Mouse (Mus musculus): ENCODE data around the gene Plcb1. TPM values are rescaled to one million over a fixed set of nuclear protein-coding genes. Genes with fewer than 3 reads are reported as not detected.

Plcb1 gene
- total RNA-seq, 2 experiments from 2014 or later = 2.1 TPM; not detected in 1

DNA sequence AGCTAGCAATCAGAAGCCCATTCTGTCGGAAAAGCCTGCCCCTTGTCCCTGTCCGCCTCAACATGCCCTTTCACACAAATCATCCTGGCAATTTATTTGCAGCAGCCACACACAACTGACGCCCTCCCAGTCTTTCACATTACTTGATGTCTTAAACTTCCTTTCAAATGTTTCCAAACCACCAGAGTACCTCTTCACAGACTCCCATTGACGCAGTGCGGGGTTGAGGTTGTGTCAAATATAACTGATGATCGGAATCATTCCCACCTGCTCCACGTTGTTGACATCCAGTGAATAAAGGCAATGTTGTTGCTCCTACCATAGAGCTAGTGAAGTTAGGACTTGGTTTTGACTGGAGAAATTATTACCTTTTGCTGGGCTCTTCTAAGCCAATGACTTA, 366.4 kb downstream of the Plcb1 start:
- ATAC-seq (replicated peaks; ENCODE audit: low FRiP score, poor library complexity, severe bottlenecking) = no peak

DNA sequence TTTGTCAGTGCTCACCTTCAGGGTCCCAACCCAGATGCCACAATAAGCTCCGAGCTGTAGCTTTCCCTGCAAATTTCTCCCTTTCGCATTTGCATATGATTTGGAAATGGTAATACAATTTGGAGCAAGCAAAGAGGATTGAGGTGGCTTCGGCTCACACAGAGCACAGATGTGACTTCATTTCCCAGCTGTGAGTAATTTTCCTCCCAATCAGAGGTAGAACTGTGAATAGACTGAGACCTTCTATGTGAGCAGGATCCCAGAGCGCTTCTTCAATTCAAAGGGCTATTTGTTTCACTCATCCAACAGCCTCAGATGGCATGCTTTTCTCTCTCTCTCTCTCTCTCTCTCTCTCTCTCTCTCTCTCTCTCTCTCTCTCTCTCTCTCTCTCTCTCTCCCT, 367.4 kb downstream of the Plcb1 start:
- ATAC-seq (replicated peaks; ENCODE audit: low FRiP score, poor library complexity, severe bottlenecking) = no peak

DNA sequence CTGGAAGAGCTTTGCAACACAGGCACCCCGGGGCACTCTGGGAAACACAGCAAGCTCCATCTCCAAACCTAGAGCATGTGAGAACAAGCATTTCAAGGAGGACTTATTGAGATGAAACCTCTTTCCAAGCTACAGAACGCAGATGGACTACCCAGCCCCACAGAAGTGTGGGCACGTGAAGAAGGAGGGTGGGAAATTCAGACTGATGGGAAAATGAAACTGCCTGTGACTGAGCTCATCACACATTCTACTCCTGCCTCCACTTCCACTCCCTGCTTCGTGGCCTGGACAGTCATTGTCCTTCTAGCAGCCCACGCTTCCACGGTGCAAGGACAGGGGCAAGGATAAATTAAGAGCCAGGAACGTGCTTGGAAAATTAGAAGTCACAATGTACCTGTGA, 370.2 kb downstream of the Plcb1 start:
- ATAC-seq (replicated peaks; ENCODE audit: low FRiP score, poor library complexity, severe bottlenecking) = no peak

DNA sequence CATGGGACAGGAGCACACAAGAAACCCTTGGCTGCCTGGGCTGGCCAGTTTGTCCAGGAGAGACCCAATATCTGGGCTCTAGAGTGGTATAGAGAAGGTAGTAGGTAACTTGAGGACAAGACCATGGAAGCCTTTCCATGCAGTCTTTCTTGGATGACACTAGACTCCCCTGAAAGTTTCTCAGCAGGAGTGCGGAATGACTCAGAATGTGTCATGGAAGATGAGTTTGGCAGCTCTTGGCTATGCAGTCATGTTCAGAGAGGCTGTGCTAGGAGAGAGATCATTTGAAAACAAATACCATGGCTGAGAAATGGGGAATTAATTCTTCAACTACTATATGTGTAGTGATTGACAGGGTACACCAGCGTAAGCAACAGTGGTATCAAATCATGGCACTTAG, 372.1 kb downstream of the Plcb1 start:
- ATAC-seq (replicated peaks; ENCODE audit: low FRiP score, poor library complexity, severe bottlenecking) = no peak

DNA sequence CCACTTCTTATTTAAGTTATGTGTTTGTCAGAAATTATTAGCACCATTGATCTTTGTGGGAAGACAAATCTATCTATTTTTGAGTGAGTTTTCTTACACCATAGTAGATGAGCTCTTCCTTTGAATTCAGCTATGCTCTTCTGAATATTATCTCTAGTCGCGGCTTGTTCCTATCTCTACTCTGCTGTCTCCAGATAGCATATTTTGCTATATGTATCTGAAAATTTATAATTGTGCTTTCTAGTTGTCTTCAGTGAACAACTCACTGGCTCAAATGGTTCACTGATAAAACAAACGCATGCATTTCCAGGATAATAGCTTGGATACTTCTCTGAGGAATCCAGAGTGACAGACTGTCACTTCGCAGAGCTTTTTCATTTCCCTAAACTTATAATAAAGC, 375.8 kb downstream of the Plcb1 start:
- no peak for ATAC-seq (replicated peaks; ENCODE audit: low FRiP score, poor library complexity, severe bottlenecking)

DNA sequence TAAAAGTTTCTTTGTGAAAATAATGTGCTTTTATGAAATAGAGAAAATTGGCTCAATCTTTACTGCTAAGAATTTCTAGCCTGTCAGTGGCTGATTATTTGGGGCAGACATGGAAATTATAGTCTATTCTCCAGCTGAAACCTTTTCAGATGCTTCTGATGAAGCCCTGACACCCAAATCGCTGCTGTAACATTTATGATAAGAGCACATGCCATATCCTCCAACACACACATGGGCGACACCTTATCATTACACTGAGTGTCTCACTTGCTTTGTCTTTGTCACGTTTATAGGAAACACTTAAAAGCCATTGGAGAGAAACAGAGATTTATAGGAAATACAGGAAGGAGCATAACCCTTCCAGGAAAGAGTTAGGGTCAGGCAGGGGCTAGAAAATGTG, 379.6 kb downstream of the Plcb1 start:
- ATAC-seq (replicated peaks; ENCODE audit: low FRiP score, poor library complexity, severe bottlenecking) = no peak

DNA sequence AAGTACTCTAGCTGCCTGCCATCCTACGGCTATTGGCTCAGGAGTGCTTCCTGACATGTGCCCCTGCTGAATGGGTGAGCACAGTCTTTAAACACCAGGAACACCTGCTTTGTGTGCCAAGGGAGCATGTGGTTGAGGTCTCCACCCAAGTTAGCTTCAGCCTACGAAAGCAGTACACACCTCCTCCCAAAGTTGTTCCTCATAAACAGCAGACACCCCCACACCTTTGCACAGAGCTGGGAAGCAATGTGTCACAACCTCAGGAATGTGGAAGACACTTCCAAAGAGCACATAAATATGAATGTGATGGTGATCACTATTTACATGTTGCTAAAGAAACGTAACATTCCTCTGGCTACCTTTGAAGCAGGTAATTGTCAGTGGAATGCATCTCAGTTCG, 389.7 kb downstream of the Plcb1 start:
- no peak for ATAC-seq (replicated peaks; ENCODE audit: low FRiP score, poor library complexity, severe bottlenecking)

DNA sequence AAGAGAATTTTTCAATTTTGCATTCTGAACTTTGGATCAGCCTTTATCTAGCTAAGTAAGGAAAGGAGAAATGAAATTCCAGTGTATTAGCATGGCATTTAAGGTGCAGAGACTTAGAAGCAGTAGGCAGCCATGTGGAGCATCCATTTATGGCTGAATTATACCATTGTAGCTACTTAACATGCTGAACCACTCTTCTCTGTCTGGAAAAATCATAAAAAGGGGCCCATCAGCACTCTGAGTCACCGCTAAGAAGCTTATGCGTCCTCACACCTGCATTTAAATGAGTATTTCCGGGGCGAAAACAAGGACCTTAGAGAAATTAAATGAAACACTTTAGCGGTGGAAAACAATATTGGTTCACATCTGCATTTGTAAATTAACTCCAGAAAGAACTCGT, 401.8 kb downstream of the Plcb1 start:
- no peak for ATAC-seq (replicated peaks; ENCODE audit: low FRiP score, poor library complexity, severe bottlenecking)

DNA sequence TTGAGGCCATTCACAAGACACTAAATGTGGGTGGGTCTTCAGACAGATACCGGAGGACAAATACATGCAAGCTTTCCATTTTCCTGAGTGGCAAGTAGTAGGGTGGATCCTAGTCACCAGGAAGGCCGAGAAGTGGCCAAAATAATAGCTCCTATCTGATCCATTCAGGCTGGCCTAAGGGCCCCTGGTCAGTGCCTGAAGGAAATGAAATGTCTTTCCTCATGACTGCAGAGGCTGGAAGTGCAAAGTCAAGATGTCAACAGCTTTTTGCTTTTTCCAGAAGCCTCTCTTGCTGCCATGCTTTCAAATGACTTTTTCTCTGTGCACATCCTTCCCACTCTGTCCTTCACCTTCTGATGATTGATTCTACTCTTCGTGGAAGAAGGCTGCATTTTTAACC, 415.0 kb downstream of the Plcb1 start:
- ATAC-seq (replicated peaks; ENCODE audit: low FRiP score, poor library complexity, severe bottlenecking) = no peak

DNA sequence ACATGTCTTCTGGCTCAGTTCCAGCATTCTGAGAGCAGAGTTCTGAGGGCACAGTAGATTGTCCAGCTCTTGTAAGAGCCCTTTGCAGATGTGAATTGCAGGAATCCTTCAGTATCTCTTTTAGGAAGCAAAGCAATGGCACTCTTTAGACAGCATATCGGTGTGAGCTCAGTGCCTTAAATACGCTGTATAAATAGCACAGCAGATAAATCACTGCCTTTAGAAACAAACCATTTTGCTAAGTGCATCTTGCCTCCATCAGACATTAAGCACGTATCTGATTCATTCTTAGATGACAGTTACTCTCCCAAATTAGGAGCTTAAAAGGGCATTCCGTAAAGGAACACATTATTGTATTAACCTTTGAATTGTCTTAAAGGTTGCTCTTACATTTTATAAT, 416.5 kb downstream of the Plcb1 start:
- ATAC-seq (replicated peaks; ENCODE audit: low FRiP score, poor library complexity, severe bottlenecking) = no peak

DNA sequence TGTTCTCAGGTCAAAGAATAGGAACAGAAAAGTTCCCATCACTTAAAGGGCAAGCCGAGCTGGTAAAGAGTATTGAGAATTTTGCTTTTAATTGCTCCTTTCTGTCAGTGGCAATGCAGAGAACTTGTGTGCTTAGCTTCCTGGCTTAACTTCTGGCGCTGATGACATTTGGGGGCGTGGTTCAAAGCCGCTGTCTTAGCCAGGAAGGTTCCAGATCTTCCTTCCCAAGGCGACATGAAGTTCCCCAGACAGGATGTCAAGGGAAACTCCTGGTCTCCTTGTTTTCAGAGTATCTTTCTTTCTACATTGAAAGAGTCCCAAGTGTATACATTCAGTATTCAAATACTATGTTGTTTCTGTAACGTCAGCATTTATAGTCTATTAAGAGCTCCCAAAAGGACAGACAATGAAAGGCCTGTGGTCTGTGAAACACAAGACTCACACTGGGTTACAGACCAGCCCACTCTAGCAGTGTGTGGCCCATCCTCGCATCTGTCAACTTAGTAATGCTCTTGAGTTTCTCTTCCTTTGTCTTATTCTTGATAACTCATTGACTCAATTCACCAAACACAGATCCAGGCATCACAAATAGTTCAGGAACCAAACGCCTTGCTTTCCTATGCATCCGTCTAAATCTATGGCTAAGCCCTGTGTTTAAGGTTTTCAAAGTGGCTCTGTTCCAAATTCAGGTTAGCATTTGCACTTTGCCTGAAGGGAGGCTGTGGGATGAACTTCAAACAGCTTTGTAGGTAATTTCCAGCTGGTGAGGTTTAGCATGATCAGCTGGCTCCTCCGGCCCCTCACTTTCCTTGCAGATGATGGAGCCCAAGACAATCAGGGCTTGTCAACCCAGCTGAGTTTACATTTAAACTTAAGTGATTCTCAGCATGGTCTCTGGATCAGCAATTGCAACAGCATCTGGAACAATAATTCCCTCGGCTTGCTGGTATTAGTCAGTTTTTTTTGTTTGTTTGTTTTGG, 418.6 kb downstream of the Plcb1 start:
- no peak for ATAC-seq (replicated peaks; ENCODE audit: low FRiP score, poor library complexity, severe bottlenecking)

DNA sequence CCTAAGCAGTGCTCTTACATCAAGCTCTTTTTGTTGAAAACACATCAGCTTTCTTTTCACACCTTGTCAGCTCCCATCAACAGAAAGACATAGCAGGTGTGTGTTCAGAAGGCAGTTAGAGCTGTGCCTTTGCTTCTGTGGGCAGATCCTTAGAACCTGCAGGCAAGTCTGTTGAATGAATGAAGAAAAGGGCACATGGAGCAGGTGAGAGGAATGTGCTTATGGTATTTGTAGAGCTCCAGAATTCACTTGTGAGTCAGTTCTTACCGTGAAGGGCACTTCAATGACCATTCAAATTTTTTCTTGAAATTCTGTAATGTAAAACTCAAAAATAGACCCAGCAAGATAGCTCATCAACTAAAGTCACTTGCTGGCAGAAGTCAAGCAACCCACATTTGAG, 423.0 kb downstream of the Plcb1 start:
- no peak for ATAC-seq (replicated peaks; ENCODE audit: low FRiP score, poor library complexity, severe bottlenecking)

DNA sequence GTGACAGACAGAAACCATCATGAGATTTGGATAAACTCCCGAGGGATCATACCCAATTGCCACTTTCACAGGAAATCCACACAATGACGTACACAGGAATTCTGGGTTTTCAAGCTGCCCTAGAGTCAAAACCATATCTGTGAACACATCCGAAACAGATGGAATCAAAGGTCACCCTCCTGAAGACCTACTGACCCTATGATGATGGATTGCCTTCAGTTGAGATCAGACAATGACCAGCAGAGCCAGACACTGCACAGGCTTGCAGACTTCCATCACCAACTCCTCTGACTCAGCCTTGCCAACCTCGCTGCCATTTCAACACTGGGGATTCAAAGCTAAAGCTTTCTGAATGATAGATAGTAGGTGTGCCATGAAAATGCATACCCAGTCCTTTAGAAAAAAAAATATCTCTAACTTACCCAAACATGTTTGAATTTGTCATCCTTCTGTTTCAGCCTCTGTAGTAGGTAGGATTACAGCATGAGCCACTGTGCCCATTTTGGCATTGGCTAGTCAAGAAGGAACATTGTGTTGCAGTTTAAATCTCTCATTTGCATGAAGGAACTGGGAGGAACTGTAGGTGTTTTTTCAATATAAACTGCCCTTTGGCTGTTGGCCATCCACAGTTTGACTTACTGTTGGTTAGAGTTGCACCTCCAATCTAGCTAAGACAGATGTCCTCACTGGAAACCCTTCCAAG, 429.0 kb downstream of the Plcb1 start:
- no peak for ATAC-seq (replicated peaks; ENCODE audit: low FRiP score, poor library complexity, severe bottlenecking)

DNA sequence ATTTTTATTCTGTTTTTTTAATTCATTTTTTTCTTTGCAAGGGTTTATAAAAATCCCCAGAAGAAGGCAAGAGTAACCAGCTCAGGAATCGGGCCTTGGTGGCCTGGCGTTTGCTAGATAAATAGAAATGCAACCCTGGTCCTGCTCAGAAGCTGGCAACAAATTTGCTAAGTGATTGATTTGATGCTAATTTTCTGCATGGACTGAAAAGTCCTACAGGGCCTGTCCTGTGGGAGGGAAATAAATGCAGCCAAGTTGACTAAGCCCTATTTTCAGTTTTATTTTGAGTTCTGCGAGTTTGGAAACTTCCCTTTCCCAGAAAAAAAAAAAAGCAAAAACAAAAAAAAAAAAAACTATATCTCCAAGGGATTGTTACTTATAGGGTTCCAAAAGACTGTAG, 433.5 kb downstream of the Plcb1 start:
- ATAC-seq (replicated peaks; ENCODE audit: low FRiP score, poor library complexity, severe bottlenecking) = no peak

DNA sequence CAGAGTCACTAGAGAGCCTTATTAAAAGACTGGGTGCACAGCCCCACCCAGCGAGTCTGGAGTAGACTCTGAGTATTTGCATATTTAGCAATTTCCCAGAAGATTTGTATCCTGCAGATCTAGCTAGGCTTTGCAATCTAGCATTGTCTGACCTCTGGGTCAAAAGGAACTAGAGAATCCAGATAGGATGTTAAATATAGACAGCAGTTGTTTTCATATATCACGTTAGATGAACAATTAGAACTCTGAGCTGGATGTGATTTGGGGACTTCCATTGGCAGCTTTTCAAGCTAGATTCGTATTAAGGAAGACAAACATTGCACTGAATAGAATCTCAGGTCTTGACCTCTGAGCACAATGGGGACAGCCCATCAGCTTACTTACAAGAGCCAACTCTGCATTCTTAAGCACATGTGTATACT, 439.7 kb downstream of the Plcb1 start:
- ATAC-seq (replicated peaks; ENCODE audit: low FRiP score, poor library complexity, severe bottlenecking) = no peak

DNA sequence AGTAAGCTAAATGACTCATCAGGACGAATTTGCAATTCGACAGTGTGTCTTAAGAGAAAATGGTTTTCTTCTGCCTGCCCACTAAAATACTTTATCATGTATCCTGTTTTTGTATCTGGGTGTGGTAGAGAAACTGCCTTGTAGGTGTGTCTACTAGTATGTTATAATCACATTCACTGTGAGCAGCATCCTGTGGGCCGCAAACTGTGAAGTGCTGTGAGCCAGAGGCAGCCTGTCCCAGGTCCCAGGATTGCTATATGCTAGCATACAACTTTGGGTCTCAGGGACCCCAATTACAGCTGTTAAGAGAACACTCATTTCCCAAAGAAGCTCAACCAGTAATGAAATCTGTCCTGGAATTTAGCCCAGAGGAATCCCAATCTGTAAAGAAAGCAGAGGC, 444.4 kb downstream of the Plcb1 start:
- no peak for ATAC-seq (replicated peaks; ENCODE audit: low FRiP score, poor library complexity, severe bottlenecking)

DNA sequence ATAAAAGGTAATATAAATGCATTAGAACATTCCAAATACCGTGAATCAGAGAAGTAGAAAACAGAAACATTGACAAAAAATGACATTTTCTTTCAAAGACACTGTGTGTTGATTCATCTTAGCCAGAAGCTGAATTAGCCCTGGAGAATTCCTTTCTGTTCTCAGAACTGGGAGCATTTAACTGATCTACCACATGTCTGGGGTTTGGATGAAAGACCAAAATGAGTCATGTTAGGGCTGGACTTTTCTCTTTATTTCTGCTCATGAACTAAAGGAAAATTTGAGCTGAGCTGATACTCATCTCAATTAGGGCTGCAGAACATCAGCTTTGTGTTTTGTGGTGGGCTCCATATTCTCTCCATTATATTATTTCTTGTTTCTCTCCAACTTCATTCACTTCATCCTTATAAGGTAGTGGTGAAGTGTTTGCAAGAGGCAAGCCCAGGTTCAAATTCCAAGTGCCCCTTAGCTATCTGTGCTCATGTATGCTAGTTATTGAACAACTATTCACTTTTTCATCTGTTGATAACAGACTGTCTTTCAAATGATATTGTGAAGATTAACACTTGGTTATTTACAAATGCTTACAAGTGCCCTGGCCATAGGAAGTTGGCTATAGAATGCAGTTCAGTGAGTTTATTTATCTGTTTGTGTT, 456.9 kb downstream of the Plcb1 start:
- ATAC-seq (replicated peaks; ENCODE audit: low FRiP score, poor library complexity, severe bottlenecking) = no peak

DNA sequence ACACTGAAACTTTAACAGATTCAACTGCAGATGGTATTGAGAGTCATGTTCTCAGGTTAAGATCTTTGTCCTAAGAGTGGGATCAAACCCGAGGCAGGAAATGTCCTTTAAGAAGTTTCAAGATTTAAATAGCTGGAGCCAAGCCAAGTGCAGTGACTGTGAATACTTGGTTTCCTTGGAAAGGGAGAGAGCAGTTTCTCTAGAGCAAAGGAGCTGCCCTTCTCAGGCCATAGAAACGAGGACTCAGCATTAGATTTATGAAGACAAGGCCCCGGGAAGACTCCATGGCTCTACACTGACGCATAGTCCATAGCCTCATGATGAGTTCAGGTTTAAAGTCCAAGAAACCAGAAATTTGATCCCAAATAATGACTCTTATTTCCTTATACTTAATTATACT, 457.9 kb downstream of the Plcb1 start:
- no peak for ATAC-seq (replicated peaks; ENCODE audit: low FRiP score, poor library complexity, severe bottlenecking)

DNA sequence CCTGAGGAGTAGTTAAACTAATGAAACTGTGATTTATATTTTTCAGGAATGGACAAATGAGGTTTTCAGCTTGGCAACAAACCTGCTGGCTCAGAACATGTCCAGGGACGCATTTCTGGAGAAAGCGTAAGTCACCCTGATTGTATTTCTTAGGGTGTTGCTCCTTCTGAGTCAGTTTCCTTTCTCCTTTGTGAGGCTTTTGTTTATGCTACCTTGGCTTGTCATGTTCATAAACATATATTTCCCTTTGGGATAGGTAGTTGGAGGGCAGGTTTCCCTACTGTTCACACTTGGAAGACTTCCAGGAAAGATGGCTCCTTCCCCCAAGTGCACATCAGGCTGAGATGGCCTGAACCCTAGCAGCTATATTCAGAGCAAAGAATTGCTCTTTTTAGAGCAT, 464.1 kb downstream of the Plcb1 start:
- ATAC-seq (replicated peaks; ENCODE audit: low FRiP score, poor library complexity, severe bottlenecking) = no peak

DNA sequence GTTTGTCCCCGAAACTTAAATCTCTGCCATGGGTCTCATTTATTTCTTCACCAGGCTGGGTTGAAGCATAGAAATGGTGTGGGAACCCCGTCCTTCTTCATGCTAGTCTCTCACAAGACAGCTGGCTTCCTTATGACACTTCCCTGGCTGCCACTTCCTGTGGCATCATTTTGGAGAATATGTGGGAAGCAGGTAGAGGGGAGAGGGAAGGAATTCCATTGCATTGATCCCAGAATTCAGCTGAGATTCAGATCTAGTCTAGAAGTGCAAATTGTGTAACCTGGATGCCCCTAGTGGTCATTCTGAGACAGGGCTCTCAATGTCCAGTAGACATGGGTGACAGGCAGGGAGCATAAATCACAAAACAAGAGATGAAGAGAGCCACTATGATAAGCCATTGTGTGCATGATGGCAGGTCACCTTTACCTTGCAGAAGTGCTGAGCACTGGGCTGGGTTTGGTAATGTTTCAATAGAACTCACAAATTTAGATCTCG, 466.0 kb downstream of the Plcb1 start:
- ATAC-seq (replicated peaks; ENCODE audit: low FRiP score, poor library complexity, severe bottlenecking) = no peak

DNA sequence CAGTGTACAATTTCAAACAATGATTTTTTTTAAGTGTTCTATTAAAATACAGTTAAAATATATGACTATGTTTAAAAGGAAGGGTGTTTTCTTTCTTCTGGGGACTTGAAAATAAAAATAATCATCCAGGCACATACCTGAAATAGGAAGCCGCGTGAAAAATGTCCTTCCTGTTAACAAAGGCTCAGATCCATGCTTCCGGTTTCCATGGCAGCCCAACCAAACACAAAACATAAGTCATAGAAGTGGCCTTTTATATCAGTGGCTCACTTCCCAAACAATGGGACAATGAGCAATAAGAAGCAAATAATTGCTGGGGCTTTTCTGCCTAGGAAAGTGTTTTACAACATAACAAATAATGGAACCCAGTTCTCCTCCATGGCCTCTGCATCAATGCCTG, 473.3 kb downstream of the Plcb1 start:
- no peak for ATAC-seq (replicated peaks; ENCODE audit: low FRiP score, poor library complexity, severe bottlenecking)
